Mouse (Mus musculus): ENCODE results near the gene Srpk2.

DNA sequence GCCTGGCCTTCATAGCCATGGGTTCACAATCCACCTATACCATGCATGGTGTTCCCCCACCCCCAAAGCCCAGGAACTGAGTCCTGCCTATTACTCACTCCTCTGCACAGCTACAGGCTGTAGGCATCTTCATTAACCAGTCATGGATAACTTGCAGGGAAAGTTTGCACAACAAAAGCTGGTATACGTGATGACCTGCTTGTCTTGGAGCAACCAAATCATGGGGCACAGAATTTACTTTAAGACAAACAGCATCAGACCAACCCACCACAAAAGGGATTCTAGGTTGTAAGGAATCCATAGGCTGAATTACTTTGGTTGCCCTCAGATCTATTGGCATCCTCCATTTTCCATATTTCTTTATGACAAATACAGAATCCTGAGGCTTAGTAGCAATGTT is 13.0 kb upstream of the Srpk2 start:
- TF ChIP-seq CTCF (IDR thresholded peaks at IDR 0.05; ENCODE audit: control insufficient read depth, insufficient read depth, low read length) (no peak), POLR2A (IDR thresholded peaks at IDR 0.05; ENCODE audit: borderline replicate concordance, control insufficient read depth, low read depth, low read length) (no peak)
